Mouse (Mus musculus): ENCODE measurements around the gene Ak8.

GRCm38 (mm10) chr2:28699361-28700335 lies at the start of gene Ak8, which contains the start of gene Spaca9:
- no peak for TF ChIP-seq RCOR1 (IDR thresholded peaks at IDR 0.05; ENCODE audit: low read depth, low read length)
- TF ChIP-seq CHD1 (IDR thresholded peaks at IDR 0.05; ENCODE audit: low read depth, low read length), result no peak
- TF ChIP-seq TAL1 (IDR thresholded peaks at IDR 0.05; ENCODE audit: low read length), result no peak
- TF ChIP-seq CTCF (IDR thresholded peaks at IDR 0.05 in 2 of 3, conservative IDR thresholded peaks at IDR 0.05 in 1 of 3; ENCODE audit: control insufficient read depth in 1 of 3, insufficient read depth in 1 of 3, low read depth in 2 of 3, low read length in 3 of 3, poor library complexity in 1 of 3, severe bottlenecking in 1 of 3), result no peak
- TF ChIP-seq E2F4 (IDR thresholded peaks at IDR 0.05; ENCODE audit: borderline replicate concordance, low read depth, low read length), result no peak
- 0 out of 4 replicates have a peak, but pooled peaks of 1 of the 2 experiments have one; percentile 27 for TF ChIP-seq POLR2A (IDR thresholded peaks at IDR 0.05; ENCODE audit: control insufficient read depth in 1 of 2, insufficient read depth in 1 of 2, low read depth in 1 of 2, low read length in 2 of 2, poor library complexity in 1 of 2)
- TF ChIP-seq ZNF384 (IDR thresholded peaks at IDR 0.05; ENCODE audit: low read depth, low read length), result no peak
- no peak for TF ChIP-seq USF2 (IDR thresholded peaks at IDR 0.05; ENCODE audit: borderline replicate concordance in 1 of 2, insufficient read depth in 1 of 2, low read depth in 1 of 2, low read length in 2 of 2)
